In genomic region chr2:140793886-140794608, GRCm38 (mm10) we compare ENCODE assay signal across 28 mouse cellular contexts.
DNase-seq lines count a peak whose midpoint lies in the region; ATAC-seq and TF ChIP-seq lines count a peak whose summit lies in the region.
"Had no signal": no experiment of that assay in that cellular context is flagged by ENCODE, and none has a peak within 500 bp of the region (broad histone marks: within the 10 kb centered on the region; RNA-seq: fewer than 3 reads in every experiment).

No protein-coding gene starts in this region.

- no peaks in the 10 kb centered on the region for H3K79me2 ChIP-seq in macrophage (ENCODE audit: inconsistent target)

- no peak for ATAC-seq in hindbrain, embryonic 16.5 days
- ATAC-seq: forebrain, embryonic 16.5 days; hindbrain, postnatal 0 days; intestine, embryonic 16.5 days; midbrain, embryonic 16.5 days; Patski had no signal

- H3K9me3 ChIP-seq in hindbrain, embryonic 16.5 days (ENCODE audit: control insufficient read depth, low read length), result no peaks in the 10 kb centered on the region
- H3K9me3 ChIP-seq: embryonic facial prominence, embryonic 13.5 days; forebrain, embryonic 10.5 days; heart, embryonic 13.5 days; neural tube, embryonic 12.5 days had no signal

- H3K4me1 ChIP-seq in bone marrow macrophage, adult 2 months (ENCODE audit: control insufficient read depth, insufficient read depth, low read length), result peaks cover 14% of the 10 kb centered on the region
- no peaks in the 10 kb centered on the region for H3K4me1 ChIP-seq in hindbrain, embryonic 16.5 days (ENCODE audit: control insufficient read depth, insufficient read depth, low read depth, low read length)
- H3K4me1 ChIP-seq: embryonic facial prominence, embryonic 13.5 days; forebrain, embryonic 10.5 days; heart, embryonic 13.5 days; neural tube, embryonic 12.5 days had no signal

- intact Hi-C loops in left cerebral cortex, postnatal 36 days (cut with DNase I), result no loop called here

- H3K27ac ChIP-seq in bone marrow macrophage, adult 2 months (ENCODE audit: insufficient read depth, low read depth, low read length), result peak overlapping the region; percentile 12
- peak overlapping the region; percentile 52 for H3K27ac ChIP-seq in macrophage
- no peak overlapping the region for H3K27ac ChIP-seq in hindbrain, embryonic 16.5 days (ENCODE audit: low read depth, low read length)
- H3K27ac ChIP-seq: embryonic facial prominence, embryonic 13.5 days; forebrain, embryonic 10.5 days; gastrocnemius, adult 2 months; heart, embryonic 13.5 days; hindbrain, postnatal 0 days; kidney, postnatal 0 days; neural tube, embryonic 12.5 days had no signal

- no peak for TF ChIP-seq CTCF in bone marrow macrophage, adult 2 months (IDR thresholded peaks at IDR 0.05; ENCODE audit: low read depth, low read length)

- no peak overlapping the region for H3K4me2 ChIP-seq in hindbrain, embryonic 16.5 days (ENCODE audit: low read length)
- H3K4me2 ChIP-seq: embryonic facial prominence, embryonic 13.5 days; heart, embryonic 13.5 days; midbrain, embryonic 11.5 days; neural tube, embryonic 12.5 days had no signal

- peak; percentile 29 for DNase-seq in lung, postnatal 36 days
- DNase-seq in lung, postnatal 14 days, result no peak
- no peak for DNase-seq in spleen, adult 12 weeks (ENCODE audit: low spot score)
- DNase-seq in left cerebral cortex, postnatal 36 days (ENCODE audit: low spot score in 2 of 2), result no peak
- DNase-seq: adrenal gland, postnatal 10 days; cerebellum, adult 9-10 months; gastrocnemius, adult 2 months; heart, postnatal 10 days; kidney, adult 8-10 months; lung, adult 2 months; right cerebral cortex, postnatal 4 days; thymus, adult 2 months; thymus, postnatal 36 days had no signal

- no peak overlapping the region for H3K4me3 ChIP-seq in bone marrow macrophage, adult 2 months (ENCODE audit: insufficient read depth, low read length)
- H3K4me3 ChIP-seq in macrophage (ENCODE audit: inconsistent target), result no peak overlapping the region
- H3K4me3 ChIP-seq in hindbrain, embryonic 16.5 days (ENCODE audit: low read length), result no peak overlapping the region
- H3K4me3 ChIP-seq: embryonic facial prominence, embryonic 13.5 days; forebrain, embryonic 10.5 days; gastrocnemius, adult 2 months; heart, embryonic 13.5 days; myocyte; neural tube, embryonic 12.5 days had no signal

- no peaks in the 10 kb centered on the region for H3K27me3 ChIP-seq in hindbrain, embryonic 16.5 days (replicated peaks; ENCODE audit: control insufficient read depth, insufficient read depth, low read length)
- H3K27me3 ChIP-seq: embryonic facial prominence, embryonic 13.5 days; heart, embryonic 13.5 days; neural tube, embryonic 12.5 days; Patski had no signal

- no peak overlapping the region for H3K9ac ChIP-seq in hindbrain, embryonic 16.5 days (ENCODE audit: low read depth, low read length)
- H3K9ac ChIP-seq: embryonic facial prominence, embryonic 13.5 days; heart, embryonic 13.5 days; neural tube, embryonic 12.5 days had no signal

- no peaks in the 10 kb centered on the region for H3K36me3 ChIP-seq in macrophage (ENCODE audit: inconsistent target)
- H3K36me3 ChIP-seq in hindbrain, embryonic 16.5 days (ENCODE audit: control insufficient read depth, insufficient read depth, low read length), result no peaks in the 10 kb centered on the region
- H3K36me3 ChIP-seq: embryonic facial prominence, embryonic 13.5 days; forebrain, embryonic 10.5 days; heart, embryonic 13.5 days; neural tube, embryonic 12.5 days had no signal

- 7% methylated on average over 4 of the region's 4 CpGs for WGBS in macrophage (ENCODE audit: missing documents)
- 87% methylated on average over 4 of the region's 4 CpGs for WGBS in hindbrain, embryonic 16.5 days

- TF ChIP-seq POLR2A in bone marrow macrophage, adult 2 months (IDR thresholded peaks at IDR 0.05; ENCODE audit: borderline replicate concordance, low read depth, low read length), result no peak
